Mouse (Mus musculus): ENCODE measurements at regions not wholly inside any gene's neighbourhood (a gene's known extent, or its start where the extent isn't known, plus 50 kb on each side); places are given as distances from the start of the nearest gene placed in this dataset.

DNA sequence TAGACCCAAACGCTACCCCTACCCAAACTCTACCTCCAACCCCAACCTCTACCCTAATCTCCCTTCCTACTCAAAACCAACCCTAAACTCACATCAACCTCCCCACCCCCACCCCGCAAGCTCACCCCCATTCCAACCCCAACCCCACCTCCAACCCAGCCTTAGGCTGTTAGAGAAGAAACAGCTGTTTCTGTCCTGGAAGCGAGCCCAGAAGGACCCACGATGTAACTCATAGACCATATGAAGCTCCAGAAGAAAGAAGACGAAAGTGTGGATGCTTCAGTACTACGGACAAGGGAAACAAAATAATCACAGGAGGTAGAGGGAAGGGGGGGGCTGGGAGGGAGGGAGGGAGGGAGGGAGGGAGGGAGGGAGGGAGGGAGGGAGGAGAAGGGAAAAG lies 58.4 kb downstream of the Sox11 start:
- DNase-seq = no peak

DNA sequence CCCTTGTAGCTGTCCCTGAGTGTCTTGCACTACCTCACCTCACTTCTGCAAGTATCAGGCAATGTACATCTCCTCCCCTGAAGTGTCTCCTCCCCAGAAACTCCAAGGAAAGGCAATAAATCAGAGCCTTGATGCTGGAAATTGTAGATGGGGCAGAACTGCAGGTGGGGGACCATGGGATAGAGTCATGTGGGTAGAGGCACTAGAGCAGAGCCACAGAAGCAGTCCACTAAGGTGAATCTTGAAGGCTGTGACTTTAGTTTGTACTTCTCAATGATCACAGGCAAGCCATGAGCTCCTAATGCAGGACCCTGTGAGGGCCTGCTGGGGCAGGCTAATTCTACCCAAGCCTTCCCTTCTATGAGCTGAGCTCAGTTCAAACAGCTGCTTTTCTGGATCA lies 80.4 kb downstream of the Sox11 start:
- no peak for DNase-seq

DNA sequence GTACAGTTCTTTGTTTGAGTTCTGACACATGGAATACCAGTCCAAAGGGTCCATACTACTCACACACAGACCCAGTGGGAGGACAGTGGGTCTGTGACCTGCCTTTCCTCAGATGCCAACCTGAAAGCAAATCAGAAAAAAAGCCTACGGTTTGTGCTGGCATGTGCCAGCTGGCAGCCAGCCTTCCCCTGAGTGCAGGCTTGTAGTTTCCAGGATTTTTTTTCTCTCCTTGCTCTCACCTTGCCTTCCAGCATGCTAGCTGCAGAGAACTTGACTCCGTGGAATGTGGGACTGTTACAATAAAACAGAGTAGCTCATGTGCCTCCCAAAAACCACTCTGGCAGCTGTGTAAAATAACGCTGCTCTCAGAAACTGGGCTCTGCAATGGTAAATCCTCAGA lies 88.2 kb downstream of the Sox11 start:
- no peak for DNase-seq

DNA sequence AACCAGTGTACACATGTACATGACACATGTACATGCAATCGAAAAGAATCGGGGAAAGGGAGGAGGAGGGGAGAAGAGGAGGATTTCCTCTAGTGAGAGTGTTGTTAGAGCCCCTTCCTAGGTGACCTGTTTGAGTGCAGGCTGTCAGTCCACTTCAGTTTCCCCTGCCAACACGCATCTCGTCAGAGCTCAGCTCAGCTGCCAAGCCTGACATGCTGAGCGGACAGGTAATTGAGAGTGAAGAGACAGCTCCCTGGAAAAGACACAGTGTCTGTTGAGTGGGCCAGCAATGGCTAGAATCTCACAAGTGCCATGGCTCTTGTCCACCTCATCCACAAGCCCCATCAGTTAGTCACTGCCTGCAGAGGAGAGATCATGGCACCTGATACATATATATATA lies 90.9 kb downstream of the Sox11 start:
- no peak for DNase-seq

DNA sequence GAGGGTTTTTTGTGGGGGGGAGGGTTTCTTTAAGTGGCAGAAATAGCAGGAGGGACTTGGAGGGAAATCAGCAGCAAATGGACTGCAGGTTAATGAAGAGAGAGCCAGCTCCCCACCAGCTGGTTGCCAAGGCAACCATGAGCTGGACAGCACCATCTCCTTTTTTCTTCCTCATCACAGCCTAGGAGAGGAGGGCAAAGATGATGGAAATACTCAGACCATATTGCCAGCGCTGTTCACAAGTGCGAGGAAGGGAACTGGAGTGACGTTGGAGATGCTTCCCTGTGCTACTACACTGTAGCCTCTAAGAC lies 93.9 kb downstream of the Sox11 start:
- no peak for DNase-seq

DNA sequence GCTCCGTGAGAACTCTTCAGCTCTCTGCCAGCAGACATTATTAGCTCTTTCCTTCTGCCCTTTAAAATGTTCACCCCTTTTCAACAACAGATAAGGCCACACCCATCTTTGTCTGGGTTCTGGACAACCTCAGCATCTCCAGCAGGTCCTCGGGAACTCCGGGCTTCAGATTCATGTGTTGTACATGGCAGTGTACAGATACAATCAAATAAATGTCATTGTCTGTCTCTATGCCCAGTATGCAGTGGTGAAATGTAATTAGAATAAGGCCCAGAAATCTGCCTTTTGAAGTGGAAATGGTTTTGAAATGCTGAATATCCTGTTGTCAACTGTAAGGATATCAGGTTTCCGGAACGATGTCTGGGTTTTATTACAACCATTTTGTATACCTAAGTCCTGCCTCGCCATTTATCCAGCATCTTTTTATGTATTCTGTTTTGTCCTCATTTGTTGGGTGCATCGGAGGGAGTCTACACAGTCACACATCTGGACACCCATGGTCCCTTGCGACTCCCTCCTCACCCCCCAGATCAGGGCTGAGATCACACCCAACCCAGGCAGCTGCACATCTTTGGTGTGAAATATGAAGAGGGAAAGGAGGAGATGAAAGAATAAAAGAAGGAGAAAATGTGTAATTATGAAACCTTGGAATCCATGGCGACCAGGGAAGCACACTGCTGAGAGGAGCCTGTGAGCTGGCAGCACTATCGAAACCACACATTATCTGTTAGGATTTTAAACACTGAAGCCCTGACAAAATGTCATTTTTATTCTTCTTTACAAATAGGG lies 94.4 kb downstream of the Sox11 start:
- no peak for DNase-seq

DNA sequence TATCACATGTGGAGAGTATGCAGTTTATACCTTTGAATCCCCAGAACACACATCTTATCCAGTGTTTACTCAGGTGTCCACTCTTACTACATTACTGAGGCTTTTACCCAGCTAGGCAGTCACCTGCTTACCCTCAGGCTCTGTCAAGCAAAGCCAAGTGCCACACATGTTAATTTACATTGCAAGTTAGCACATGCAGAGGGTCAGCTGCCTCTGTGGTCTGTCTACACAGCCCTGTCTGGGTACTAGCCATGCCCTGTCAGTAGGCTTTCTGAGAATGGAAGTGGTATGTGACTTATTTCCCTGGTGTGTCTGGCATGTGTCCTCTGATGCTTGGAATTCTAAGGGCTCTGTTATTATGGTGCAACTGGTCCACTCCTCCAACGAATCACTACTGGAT lies 106.6 kb downstream of the Sox11 start:
- no peak for DNase-seq

DNA sequence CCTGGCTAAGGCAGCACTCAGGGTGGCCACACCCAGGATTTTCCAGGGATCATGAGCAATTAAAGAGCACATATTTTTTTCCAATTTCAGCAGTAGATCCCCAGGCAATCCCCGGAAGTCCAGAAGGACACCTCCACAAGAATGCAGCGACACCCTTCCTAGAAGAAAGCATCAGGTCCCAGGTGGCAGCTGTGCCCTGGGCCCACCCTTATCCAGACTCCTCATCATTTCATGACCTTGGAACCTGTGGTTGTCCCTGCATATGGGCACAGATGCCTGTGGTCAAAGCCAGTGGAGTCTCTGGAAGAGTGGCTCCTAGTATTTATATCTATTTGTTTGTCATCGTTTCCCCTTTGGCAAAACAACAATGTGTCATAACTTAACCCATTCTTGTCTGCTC lies 120.8 kb downstream of the Sox11 start:
- no peak for DNase-seq

DNA sequence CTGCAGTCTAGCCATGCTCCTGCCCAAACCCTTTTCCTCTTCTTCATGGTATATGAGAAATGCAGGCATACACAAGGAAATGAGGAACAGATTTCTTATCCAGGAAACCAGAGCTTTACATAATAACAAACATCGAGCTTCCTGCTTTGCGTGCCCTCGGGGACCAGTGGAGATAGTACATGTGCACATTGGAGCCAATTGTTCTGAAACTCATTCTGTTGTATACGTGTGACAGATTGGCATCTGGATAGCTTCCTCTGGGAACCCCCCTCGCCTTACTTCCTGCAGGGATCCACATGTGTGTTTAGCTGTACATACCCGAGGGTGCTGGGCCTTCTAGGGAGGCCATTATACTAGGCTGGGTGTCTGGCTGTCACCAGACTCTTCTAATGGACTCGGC lies 141.2 kb downstream of the Sox11 start:
- no peak for DNase-seq

DNA sequence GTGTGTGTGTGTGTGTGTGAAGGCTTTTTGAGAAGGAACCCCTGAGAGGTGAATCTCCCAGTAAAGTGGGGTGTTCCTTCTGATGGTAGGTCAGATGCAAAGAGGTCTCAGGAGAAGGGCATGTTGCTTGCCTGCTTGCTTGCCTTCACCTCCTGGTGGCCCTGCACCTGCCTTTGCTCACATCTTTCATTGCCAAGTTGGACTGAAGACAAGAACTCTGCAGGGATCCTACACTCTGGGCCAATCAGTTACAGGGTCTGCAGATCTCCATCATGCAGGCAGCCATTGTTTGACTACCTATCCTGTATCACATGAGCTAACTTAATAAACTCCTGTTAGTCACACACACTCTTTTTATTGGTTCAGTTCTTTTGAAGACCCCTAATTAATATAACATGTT lies 148.4 kb downstream of the Sox11 start:
- no peak for DNase-seq

DNA sequence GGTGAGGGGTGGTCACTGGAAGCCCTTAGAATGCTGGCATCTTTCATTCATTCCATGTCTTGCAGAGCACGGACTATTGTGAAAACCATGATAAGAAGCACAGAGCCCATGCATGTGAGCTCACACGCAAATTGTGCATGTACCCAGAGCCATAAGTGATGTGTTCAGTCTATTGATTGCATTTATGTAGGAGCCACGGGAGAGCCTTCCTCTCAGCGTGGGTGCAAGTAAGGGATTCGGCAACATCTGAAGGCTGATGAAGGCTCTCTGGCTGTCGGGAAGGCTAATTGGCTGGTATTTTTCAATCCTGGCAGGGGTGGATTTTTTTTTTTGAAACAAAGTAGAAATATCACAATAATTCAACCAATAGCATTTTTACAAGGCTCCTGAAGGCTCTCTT lies 150.5 kb downstream of the Sox11 start:
- DNase-seq = no peak

DNA sequence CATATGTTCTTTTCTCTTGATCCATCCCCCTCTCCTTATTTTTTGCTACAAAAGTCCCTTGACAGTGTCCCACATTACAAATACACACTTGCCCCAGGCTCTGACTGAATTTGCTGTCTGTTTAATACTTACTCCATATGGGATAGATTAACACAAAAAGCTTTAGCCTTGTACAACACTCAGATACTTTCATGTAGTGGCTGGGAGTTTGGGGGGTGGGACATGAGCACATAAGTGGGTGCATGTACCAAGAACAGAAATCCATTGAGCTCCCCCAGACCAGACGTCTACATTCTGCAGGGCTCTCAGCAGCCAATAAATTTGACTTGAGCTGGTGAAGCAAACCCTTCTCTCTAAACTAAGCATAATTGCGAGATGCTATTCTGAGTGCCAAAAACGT lies 154.9 kb downstream of the Sox11 start:
- DNase-seq = no peak

DNA sequence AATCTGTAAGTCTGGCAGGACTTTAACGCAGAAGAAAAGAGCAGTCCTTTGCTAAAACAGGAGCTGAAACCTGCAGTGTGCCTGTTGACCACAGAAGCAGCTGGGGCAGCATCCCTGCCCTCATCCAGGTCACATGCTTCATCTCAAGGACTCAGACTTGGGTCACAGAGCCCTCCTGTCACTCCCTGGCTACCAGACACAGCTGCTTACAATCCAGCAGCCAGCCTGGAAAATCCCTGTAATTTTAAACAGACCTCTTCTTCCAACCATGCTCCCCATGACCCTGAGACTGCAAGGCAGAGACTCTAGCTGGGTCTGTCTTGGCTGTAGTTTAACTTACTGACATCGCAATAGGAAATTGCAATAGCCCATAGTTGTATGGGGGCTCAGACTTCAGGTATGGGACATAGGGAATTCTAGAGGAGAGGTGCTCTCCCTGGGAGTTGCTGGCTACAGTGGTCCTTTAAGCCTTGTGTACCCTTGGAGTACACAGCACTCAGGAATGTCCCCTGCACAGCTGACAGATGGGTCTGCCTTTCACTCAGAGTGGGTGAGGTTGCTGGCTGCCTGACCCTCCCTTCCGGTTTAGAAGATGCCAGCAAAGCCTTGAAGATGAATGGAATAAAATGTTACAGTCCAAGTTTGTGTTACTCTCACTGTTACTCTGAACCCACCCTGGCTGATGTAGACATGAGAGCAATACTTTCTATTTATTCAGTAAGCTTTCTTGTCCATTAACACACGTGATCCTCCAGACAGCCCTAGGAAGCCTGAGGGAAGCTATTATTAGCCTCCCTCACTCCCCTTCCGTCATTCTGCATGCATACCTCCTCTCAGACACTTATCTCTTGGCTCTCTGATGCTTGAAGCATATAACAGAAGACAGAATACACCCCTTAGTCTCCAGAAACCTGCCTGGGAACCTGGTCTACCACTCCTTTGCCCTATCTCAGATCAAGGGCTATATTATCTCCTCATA lies 159.7 kb downstream of the Sox11 start:
- no peak for DNase-seq

DNA sequence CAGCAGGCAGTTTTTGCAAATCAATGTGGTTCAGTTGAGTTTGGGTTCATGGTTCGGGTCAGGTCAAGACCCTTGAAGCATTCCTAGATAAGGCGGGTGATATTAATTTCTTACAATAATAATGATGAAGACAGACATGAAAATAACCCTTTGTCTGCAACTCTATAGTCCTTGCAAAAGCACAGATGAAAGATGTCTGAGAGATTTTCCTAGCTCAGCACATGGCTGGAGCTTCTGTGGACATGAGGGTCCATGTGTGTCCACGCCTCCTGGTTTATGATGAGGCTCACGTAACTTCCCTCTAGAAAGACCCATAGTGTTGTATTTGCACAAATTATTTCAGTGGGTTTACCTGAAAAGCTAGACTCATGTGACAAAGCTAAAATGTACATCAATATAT lies 168.8 kb downstream of the Sox11 start:
- no peak for DNase-seq

DNA sequence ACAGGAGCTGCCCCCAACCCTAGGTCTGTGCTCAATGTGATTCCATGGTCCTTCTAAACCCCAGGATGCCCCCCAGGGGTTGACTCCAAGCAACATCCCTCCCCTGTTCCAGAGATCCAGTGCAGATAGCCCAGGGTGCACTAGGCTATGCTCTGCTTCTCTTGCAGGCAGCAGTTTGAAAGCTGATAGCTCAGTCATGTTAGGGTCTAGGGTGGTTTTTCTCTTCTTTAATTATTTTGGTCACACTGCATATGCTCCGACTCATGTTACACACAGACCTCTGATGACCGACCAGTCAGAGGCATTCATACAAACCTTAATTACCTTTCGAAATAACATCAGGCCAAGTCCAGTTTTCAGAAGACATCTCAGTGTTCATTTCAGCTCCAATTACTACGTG lies 169.2 kb downstream of the Sox11 start:
- DNase-seq = no peak

DNA sequence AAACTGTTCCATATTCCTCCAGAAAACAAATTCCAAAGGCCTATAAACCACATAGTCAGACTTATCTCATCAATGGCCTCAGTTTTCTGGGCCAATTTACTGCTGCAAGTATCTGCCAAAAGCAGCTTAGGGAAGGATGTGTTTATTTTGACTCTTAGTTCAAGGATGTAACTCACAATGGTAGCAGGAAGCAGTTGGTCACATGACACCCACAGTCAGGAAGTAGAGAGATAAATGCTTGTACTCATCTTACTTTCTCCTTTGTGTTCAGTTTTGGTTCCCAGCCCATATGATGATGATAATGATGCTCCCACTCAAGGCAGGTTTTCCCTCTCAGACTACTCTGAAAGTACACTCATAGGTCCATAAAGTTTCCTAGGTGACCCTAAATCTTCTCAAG lies 170.8 kb downstream of the Sox11 start:
- no peak for DNase-seq

DNA sequence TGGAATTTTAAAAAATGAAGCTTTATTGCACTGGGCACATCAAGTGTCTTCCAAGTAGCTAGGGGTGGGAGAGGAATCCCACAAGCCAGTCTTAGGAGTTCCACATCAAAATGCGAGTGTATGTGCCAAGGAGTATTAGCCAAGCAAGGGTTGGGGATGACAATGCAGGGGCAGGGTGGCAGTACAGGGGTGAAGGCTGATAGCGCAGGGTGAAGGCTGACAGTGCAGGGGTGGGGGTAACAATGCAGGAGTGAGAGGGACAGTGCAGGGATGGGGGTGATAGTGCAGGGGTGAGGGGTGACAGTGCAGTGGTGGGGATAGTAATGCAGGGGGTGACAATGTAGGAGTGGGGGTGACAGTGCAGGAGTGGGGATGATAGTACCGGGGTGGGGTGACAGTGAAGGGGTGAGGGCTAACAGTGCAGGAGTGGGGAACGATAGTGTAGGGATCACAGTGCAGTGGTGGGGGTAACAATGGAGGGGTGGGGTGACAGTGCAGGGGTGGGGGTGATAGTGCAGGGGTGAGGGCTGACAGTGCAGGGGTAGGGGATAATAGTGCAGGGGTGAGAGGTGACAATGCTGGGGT lies 177.4 kb downstream of the Sox11 start:
- no peak for DNase-seq

DNA sequence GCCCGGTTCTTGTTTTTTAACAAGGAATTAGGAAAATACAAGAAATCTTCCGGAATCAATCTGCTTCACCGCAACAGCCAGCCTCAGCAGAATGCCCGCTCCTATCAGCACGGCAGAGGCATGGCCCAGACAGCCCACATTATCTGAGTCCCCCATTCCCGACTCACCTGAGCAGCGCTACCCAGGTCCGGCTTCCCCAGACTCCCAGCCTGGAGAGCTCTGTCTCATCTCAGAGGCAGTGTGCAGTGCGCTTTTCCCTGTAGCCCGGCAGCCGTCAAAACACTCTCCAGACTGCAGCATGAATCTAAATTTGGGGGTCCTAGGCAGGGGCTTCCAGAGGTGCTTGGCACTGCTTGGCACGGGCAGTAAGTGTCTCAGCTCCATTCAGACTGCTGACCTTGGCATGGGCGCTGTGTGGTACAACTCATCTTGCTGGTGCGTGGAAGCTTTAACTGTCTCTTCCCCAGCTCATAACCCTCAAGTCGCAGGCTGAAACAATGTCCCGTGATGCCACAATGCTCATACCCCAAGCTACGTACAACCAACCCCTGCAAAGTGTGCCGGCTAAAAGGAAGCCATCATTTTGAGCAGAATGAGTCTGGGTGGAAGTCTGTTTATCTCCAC lies 182.2 kb downstream of the Sox11 start:
- DNase-seq = no peak

DNA sequence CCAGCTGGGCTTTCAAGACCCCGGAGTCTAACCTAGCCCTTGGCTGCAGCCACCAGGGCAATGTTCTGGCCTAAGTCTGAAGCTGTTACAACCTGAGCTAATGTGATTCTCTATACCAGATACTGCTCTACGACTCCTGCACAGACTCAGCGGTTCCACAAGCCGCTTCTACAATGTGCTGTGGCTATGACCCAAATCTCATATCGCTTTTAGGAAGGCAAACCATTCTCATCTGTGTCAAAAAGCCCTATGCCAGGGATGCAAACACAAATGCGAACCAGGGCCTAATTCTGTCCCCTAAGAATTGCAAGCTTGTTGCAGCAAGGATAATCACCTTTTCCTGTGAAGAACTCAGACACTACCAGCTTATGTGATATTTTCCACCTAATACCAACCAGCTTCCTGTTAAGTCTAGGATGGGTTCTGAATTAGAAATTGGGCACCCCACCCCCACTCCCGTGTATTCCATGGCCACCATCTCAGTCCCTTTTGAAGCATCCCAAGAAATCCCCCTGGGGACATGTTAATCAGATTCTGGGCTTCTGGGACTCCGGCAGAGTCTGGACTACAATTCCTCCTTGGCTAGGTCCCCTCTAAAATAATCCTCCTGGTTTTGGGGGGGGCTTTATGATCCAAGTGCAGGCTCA lies 182.8 kb downstream of the Sox11 start:
- DNase-seq = no peak

DNA sequence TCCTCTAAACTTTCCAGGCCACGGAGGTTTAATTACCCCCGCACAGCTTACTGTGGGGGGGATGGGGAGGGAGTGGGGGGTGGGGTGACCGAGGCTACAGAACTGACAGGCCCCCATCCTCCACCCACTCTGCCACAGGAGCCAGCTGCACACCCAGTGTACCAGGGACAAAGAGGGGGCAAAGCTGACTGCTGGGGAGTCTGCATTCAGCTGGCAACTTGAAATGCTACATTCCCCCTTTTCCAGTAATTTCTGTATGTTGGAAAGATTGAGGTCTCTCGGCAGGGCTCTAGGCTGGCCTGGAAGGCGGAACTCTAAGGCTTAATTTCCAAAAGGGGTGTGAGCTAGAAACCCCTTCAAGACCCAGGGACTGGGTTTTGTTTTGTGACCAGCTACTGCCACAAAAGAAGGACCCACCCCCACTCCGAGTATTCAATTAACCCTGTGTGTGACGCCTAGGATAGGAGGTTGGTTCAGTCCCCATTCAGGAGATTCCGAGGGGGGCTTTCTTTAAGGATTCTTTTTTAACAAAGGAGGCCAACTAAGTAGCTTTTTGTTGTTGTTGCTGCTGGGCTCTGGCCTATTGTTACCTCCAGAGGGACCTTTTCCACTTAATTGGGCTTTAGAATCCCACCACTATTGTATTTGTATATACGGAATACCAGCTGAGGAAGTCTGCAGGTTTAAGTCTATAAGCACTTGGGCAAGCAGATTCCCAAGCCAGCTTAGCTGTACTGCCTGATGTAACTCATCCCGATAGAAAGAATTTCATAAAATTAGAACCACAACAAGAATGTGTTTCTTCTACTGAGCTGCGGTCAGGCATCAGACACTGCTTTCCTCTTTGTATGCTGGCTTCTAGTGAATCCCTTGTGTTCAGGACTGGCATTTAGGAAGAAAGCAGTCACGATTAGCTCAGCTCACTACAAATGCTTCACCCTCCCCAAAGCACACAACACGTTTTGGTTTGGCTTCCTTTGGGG lies 191.2 kb downstream of the Sox11 start:
- no peak for DNase-seq

DNA sequence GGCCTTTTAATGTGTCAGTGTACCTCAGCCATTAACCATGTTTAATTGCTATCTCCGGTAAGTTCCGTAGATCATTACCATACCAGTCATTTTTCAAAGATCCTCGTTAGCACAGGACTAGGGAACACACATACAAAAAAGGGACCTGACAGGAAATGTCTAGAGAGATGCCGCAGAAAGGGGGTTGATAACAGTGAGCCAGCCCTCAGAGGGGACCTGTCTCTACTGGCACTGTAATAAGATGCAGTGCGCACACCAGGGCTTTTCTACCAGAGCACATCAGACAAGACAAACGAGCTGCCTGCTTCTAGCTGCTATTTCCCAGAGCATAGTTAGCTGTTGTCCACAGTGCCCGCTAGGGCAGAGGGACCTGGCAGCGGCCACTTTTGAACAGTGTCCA lies 199.1 kb downstream of the Sox11 start:
- DNase-seq = no peak

DNA sequence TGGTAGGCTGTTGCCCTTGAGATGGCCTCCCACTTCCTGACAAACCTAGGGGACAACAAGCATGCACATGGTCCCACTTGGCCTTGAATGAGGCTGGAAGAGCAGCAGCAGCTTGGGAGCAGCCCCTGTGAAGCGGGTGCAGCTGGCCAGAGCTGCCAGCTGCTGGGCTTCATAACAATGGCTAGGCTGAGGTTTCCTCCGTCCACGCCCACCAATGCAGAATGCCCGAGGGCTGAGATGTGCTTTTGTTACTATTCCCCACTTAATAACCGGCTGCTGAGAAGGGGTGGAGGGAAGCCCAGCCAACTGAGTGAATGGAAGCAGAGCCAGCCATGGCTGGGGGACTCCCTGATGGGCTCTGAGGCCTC lies 202.1 kb downstream of the Sox11 start:
- no peak for DNase-seq
